Mouse (Mus musculus): ENCODE results near the gene Xpr1.
A peak's percentile ranks its signal among the peaks of the same experiment; 100 is the strongest.
"Not testable (repeated sequence)": the region's sequence is repeated elsewhere in the genome, so short reads cannot be mapped to it uniquely, and the experiment has no call there.

Xpr1 gene

DNA sequence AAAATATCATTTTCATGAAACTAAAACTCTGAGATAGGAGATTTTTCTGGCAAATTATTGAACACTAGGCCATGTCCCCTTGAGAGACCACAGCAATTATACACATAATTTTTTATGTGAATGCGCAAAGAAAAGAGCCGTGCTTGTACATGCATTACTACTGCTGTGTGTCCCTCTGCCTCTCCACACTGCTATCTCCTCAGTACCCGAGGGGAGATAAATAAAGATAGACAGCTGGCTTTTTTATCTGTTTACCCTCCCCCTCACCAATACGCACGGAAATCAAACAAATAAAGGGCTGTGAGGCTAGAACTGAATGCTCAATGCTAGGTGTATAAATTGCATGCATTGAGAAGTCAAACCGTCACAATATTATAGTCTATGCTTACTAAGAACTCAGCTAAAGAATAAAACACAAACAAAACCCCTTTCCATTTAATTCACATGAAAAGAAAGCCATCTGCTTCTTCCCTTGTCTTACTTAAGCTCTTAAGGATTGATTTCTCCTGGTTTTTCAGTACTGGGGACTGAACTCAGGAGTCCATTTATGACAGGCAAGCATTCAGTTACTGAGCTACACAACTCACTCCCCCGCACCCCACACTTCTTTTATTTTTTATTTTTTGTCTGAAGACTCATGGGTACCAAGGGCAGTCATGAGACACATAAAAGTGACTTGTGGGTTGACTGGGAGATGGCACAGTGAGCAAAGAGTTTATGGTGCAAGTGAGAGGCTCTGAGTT, 97.0 kb downstream of the Xpr1 start:
- no peak for DNase-seq

DNA sequence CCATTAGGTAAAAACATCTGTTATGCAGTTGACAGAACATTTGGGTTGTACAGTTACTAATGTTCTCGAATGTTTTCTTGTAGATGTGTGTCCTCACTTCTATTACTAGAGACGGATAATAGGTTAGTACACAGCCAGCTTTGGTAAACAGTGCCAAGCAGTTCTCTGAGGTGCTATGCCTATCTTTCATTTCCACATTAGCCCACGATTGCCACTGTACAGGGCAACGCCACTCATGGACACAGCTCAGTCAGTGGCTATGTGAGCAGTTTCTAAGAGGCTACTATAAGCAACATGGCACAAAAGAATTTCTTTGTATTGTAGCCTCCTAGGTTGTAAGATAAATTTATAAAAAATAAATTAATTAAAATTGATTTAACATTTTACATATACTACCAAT, 97.7 kb downstream of the Xpr1 start:
- DNase-seq: no peak

DNA sequence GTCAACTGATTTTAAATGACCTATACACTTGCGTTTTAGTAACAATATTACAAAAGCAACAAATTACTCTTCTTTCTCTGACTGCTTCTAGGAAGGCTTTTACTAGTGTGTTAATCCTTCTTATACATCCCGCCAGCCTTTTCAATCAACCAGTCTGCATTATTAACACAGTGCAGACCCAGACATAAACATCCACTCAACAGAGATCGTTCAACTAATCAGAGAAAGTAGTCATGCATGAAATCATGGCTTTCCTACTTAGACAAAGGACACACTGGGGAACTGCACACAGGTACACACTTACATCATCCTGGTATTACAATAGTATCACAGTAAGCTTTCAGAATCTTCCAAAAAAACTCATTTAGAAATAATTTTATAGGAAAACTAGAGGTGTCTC, 105.5 kb downstream of the Xpr1 start:
- DNase-seq: no peak

DNA sequence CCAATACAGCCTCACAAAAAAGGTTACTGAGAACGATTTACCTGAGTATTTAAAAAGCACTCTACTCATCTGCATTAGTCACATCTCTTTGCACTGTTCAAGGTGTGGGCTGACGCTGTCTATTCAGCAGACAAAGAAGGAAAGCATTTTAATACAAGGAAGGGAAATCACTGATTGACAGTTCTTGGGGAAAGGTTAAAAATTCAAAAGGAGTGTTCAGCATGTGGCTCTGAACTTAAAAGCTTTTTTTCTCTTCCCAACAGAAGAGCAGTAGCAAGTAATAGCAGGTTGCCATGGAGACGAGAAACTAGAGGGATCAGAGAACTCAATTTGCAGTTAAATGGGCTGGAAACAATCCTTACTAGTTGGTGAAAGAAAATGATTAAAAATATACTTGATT, 110.3 kb downstream of the Xpr1 start:
- no peak for DNase-seq

DNA sequence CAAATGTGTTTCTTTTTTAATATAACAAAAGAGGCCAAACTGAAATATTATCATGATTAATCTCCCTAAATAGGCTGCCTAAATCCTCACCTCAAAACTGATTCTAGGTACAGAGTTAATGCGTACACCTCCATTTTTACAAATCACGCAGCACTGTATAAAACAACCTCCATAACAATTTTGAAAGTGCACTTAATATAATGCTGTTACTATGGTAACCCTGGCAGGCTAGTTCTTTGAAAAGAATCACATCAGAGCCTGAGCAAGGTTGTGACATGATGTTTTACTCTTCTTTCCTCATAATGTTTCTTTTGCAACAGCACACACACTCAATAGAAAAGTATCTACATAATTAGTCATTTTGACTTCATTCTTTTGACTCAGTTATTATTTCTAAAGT, 113.8 kb downstream of the Xpr1 start:
- DNase-seq: no peak

DNA sequence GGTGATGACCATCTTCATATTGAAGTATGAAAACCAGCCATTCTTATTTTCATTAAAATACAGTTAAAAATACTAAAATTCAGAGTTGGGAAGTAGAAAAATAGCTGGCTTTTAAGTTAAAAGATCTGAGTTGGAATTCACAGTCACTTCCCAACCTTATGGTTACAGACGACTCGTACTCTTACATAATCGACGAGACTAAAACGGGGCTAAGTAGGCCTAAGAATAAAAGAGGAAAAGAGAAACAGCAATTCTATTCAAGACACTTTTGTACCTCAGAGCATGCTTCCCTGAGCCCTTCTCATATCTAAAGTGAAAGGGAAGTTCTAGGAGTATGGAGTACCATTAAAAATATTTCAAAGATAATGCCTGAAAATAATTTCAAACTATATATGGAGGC, 119.6 kb downstream of the Xpr1 start:
- DNase-seq: no peak

DNA sequence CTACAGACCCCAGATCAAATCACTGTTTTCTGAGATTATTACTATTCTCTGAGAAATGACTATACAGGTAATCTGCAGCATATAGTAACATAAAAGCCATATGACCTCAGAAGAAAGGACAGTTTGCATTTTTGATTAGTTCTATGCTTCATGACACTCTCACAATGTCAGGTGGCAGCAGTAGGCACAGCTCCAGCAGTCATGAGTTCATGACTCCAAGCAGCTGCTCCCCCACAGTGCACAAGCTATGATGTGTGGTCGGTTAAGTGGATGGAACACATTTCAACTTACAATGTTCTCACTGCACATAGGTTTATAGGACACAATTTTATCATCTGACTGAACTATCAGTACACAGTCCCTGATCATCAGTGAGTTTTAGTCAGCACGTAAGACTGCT, 120.0 kb downstream of the Xpr1 start:
- DNase-seq: no peak

DNA sequence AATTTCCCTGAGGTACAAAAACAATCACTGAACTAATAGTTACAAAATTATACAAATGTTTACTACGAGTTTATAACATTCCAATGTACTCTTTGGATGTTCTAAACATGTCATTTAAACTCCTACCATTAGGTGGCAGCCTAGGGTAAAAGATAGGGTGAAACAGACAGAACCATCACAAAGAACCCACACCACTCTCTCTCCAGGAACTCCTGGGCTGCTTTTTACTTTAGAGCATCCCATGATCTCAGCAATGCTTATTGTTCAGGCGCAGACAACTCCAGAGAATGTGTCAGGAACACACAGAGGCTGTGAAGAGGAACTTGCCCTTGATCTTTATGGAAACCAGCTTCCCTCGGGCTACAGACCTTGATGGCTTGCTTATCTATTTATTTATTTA, 123.8 kb downstream of the Xpr1 start:
- no peak for DNase-seq

DNA sequence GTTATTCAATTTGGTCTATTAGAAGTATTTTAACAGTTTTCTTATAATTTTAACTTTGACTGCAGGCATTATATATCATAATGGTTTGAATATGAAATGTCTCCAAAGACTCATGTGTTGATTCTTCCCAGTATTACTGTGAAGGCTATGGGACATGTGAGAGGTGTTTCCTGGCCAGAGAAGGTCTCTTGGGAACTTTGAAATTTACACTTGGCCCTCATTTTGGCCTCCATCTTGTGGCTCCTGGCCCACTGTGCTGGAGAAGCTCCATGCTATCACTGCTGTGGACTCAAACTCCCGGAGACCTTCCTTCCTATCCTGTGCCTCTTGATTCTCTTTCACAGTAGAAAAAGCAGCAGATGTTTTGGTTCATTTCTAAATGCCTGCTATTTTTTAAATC, 127.8 kb downstream of the Xpr1 start:
- DNase-seq: no peak

DNA sequence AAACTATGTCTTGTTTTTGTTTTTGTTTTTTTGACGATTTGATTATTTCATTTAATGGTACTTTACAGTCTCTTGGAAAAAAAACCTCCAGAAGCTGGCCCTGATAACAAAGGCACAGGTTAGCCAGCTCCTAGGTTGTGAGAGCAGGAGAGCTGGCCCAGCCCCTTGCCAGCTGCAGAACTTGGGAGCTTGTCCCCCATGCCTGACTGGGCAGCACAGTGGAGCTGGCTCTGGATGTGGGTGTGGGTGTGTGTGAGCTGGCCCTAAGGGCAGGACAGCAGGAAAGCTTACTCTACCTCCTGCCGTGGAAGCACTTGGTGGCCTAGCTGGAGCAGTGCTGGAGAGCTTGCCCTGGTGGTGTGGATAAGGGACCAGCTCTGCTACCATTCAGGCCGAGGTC, 129.2 kb downstream of the Xpr1 start:
- DNase-seq: no peak

DNA sequence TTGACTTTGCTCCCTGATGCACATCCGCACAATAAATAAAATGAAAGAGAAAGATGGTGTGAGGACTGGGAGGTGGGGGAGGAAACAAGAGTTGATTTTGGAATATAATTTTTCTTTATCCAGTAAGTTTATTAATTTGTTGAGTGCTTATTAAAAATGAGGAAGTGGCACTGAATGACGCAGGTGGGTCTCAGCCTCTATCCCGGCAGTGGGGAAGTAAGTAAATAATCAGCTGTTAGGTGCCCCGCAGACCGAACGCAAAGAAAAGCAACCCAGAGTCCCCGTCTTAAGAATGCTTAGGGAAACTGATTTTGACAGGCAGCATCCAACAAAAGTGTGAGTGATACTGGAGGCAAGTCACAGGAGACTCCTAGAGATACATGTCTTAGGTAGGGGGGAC, 133.4 kb downstream of the Xpr1 start:
- no peak for DNase-seq

DNA sequence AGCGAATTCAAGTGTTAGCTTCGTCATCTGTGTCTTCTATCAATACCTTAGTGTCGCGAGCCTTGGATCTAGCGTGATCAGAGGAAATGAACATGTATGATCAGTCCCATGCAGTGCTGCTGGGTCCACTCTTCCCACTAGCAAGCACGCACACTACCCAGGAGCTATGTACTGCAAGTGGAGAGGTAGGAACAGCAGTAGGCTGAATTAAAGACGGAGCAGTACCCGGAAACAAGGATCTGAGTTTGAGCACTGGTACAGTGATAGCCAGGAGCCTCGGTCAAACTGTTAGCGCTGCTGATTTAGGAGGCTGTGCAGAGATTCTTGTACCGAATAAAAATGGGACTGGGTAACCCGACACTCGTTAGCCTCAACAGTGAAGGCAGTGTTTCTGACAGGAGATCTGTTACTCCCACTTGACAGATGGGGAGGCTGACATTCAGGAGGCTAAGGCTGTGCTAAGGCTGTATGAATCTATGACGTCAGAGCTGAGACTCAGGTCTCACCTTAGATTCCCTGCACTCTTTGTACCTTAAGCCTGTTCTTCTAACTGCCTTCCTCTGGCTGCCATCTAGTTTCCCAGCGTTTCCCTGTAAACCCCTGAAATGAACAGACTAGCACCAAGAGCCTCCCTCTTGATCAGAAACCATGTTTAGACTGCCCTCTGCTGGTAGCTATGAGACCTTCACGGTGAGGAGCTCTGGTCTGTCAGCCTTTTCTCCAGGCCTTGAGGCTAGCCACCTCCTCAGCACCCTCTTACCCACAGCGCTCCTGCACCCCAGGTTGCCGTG, 136.0 kb downstream of the Xpr1 start:
- peak; percentile 48 to 54 for DNase-seq

DNA sequence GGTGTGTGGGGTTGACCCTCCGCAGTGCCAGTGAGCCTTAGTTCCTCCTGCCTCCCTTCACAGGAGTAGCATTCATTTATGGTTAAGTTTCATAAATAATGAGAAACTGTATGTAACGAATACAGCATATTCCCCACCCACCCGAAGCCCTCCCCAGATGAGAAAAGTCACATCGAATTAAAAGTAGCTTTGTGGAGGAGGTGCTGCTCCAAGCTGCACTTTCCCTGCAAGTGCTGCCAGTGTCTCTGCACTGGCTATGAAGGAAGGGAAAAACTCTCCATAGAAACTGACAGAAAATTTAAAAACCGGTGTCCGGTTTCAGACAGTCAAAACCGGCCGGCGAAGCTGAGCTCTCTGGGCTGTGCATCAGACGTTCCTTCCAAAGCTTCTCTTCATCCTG, 136.9 kb downstream of the Xpr1 start:
- DNase-seq: no peak

DNA sequence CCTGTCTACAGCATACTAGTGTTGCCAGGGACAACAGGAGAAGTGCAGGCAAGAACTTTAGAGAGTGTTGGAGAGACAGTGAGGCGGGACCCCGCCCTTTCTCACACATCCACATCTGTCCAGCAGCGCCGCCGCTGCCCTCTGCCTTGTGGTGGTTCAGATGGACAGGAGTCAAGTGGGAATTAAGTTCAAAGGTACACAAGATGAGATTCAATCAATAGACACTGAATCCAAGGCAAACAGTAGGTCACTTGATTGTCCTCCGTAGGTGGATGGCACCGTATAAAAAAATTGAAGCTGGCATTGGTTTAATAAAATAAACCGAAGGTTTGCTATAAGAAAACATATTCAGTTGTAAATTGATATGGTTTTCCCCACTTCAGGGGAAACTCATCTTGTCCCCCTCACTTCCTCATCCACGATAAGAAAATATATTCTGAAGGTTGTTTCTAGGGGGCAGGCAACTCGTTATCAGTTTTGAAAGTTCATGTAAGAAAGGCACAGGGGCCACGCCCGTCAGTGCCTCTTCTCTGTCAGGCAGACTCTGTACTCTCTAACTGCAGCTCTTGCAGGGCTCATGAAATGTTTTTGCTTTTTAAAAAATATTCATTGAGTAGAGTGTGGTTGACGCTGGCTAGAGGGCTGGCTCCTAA, 140.7 kb downstream of the Xpr1 start:
- DNase-seq: no peak

DNA sequence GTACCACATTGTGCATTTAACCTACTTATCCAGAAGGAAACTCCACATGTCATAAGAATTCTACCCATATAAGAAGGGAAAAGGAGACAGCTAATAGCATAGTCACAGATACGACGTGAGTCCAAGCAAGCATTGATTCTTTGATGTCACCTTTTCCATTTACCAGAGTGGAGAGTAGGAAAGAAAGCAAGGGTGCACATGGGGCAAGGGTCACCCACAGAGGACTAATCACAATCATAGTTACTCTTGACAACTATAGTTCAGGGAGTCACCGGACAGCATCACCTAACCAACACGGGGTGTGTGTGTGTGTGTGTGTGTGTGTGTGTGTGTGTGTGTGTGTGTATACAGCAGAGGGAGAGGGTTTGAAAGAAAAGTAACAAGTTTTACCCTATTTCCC, 141.4 kb downstream of the Xpr1 start:
- no peak for DNase-seq

DNA sequence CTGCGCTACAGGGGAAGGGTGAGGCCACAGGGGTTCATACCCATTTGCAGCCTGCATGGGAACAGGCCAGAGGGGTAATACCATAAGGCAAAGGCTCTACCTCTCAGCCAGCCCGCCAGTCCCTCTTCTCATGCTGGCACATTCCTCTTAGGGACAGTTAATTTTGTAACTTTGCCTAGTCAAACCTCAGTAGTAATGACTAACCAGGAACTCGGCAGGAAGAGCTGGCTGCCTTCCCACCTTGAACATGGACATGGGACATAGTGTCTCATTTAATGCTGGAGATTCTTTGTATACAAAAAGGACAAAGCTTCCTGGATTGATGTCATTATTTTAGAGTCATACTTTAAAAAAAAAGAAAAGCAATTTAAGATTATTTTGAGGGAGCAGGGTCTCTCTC, 142.2 kb downstream of the Xpr1 start:
- no peak for DNase-seq

DNA sequence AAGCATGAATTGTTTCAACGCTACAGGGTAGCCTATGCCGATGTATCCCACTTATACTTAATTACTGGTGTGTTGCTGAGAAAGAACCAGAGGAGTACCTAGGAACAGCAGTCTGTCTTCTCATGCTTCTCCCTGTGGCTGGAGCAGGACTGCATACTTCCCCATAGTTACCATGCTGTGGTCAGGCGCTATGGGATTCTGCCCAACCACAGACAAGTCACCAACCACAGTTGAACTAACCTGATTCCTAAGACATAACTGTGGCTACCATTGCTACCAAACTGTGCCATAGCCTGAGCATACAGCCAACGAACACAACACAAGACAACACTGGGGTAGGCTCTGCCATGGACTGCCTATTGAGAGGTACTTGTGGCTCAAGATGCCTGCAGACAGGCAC, 144.3 kb downstream of the Xpr1 start:
- DNase-seq: no peak

DNA sequence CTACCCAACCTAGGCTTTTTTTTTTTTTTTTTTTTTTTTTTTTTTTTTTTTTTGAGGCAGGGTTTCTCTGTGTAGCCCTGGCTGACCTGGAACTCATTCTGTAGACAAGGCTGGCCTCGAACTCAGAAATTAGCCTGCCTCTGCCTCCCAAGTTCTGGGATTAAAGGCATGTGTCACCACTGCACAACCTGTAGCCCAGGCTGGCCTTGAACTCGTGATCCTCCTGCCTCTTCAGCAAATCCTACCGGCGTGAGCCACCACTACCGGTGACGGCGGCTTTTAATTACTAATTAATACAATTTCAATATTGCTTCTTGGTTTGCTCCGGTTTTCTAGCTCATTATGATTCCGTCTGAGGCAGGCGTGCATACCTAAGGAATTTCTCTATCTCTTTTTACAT, 154.7 kb downstream of the Xpr1 start:
- DNase-seq: not testable (repeated sequence)

DNA sequence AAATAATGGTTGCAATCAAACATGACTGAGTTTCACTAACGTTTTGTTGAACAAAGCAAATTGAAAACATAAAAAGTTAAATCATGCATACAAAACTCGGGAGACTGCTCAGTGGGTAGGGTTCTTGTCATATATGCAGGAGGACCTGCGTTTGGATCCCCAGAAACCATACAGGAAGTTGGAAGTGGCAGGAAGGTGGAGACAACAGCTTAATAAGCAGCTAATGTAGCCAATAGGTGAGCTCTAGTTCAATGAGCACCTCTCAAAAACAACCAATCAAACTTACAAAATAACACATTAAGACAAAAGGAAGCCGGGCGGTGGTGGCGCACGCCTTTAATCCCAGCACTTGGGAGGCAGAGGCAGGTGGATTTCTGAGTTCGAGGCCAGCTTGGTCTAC, 162.9 kb downstream of the Xpr1 start:
- DNase-seq: no peak

DNA sequence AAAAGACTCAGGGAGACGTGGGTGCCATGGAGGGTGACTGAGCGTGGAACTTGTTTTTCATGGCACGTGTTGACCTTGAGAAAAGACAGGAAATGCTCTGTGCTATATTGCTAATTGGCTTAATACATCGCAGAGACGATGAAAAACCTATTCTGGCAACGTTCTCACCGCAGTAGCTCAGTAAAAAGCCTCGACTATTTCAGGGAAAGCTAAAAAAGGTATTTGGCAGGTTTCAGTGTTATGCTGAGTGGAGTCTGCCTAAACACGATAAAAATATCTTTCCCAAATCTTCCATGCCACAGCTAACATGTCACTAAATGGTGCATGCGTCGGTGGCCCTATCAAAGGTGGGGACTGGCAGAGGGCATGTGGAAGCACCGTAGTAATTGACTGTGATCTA, 164.1 kb downstream of the Xpr1 start:
- DNase-seq: no peak

DNA sequence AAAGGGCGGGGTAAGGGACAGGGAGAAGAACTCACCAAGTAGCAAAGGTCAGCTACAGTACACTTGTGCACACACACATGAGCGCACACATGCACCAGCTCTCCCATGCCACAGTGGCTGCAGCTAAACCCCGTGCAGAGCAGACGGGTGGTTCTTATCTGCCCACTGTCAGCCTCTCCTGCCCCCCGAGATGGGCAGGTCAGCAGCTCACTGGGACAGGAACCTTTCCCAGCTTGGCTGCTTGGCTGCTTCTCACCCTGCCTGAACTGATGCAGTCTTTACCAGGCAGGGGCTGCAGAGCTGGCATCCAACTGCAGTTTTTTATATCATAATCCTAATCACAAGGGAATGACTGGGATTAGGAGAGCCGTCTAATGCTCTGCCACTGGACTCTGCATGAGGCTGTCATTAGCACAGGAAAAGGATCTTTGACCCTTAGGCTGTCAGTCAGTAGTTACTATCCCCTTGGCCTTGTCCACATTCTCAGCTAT, 164.5 kb downstream of the Xpr1 start:
- DNase-seq: no peak

DNA sequence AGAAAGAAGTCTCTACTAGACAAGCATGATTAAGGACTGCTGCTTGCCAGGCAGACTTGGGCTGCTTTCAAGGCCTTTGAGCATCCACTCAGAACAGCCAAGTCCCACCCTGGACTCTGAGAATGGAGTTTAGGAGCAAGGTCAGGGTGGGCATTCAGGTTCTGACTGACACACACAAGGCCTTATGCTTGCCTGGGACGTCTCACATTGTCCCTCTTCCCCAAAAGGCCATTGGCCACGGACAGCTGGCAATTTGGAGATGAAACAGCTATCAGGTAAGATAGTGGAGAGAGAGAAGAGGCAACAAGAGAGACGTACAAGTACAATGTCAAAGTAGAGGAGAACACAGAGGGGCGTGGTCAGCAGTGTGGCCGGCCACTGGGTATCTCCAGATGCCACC, 165.6 kb downstream of the Xpr1 start:
- DNase-seq: no peak

DNA sequence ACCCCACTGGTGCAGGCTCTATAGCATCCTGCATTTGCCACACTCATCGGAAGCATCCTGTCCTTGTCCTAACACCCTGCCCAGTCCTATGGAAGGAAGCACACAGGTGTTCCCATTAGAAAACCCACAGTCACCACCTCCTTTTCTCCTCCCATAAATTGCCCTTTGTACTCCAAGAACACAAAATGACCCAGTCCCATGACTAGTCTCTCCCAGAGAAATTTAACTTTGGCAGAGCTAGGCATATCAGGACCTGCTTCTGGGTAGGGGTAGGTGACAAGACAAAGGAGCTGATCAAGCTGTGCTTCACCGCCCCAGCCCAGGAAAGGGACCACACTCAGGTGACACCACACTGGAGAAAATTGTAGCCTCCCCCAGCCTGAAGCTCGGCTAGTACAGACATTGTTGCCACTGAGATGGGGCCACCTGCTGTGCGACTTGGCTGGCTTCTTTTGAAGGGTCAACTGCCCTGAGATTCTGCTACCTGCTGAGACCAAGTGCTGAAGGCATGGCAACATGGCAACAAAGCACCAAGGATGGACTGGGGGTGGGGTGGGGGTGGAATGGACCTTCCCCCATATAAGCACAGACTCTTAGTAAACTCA, 166.6 kb downstream of the Xpr1 start:
- DNase-seq: no peak

DNA sequence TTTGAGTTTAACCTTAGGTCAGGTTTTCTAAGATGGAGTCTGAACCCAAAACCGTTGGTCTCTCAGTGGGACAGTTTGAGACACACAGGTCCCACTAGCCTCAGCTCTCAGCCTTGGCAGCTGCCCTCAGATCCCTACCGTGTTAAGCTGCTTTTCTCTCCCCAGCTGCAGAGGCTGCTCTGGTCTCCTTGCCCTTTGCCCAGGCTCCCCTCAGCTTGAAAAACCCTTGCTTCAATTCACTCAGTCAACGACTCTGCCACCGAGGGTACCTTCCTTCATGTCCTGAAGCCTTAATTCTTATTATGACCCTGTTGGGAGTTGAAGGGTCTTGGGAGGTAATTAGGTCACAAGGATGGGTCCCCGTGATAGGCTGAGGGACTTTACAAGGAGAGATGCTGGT, 167.3 kb downstream of the Xpr1 start:
- no peak for DNase-seq
